Mouse (Mus musculus): ENCODE measurements around the gene Fbxl16. TPM values are rescaled to one million over a fixed set of nuclear protein-coding genes. Genes with fewer than 3 reads are reported as not detected.
A peak's percentile ranks its signal among the peaks of the same experiment; 100 is the strongest.

The Fbxl16 gene
- polyA plus RNA-seq, 1 experiment from 2014 or later = 52.4 TPM

- H3K27me3 ChIP-seq (ENCODE audit: control insufficient read depth, insufficient read depth, low read depth, low read length) = no peaks in the 10 kb centered on the region
- peak within 1 kb of the TSS; percentile 99 for H3K4me2 ChIP-seq (ENCODE audit: low read length)
- no peaks in the 10 kb centered on the region for H3K36me3 ChIP-seq (ENCODE audit: control insufficient read depth, insufficient read depth, low read length)
- peak within 1 kb of the TSS; percentile 72 for H3K9ac ChIP-seq (ENCODE audit: low read depth, low read length)
- peak within 1 kb of the TSS; percentile 19 for H3K27ac ChIP-seq (ENCODE audit: low read length)
- H3K4me3 ChIP-seq (ENCODE audit: low read depth, low read length) = peak within 1 kb of the TSS; percentile 69
- 0% methylated on average over 23 of the region's 24 CpGs for WGBS
- peaks cover 12% of the 10 kb centered on the region for H3K4me1 ChIP-seq (ENCODE audit: control insufficient read depth, insufficient read depth, low read length)
- peak; percentile 90 for ATAC-seq
- no peaks in the 10 kb centered on the region for H3K9me3 ChIP-seq (replicated peaks; ENCODE audit: control insufficient read depth, low read length, poor library complexity, severe bottlenecking)
These were observed 59.8 kb downstream of the Fbxl16 start, which contains the start of gene Mcrip2 for GRCm38 (mm10) chr17:25868601-25869191. Gene Mcrip2 (minus strand): TSS chr17:25868764.

- H3K27ac ChIP-seq (ENCODE audit: low read length) = no peak overlapping the region
- H3K9ac ChIP-seq (ENCODE audit: low read depth, low read length) = no peak overlapping the region
- no peak for ATAC-seq
- no peaks in the 10 kb centered on the region for H3K9me3 ChIP-seq (replicated peaks; ENCODE audit: control insufficient read depth, low read length, poor library complexity, severe bottlenecking)
- H3K27me3 ChIP-seq (ENCODE audit: control insufficient read depth, insufficient read depth, low read depth, low read length) = no peaks in the 10 kb centered on the region
- H3K4me2 ChIP-seq (ENCODE audit: low read length) = no peak overlapping the region
- peaks cover 16% of the 10 kb centered on the region for H3K4me1 ChIP-seq (ENCODE audit: control insufficient read depth, insufficient read depth, low read length)
- no peak overlapping the region for H3K4me3 ChIP-seq (ENCODE audit: low read depth, low read length)
- whole genome bisulfite sequencing = 86% methylated on average over 8 of the region's 8 CpGs
- H3K36me3 ChIP-seq (ENCODE audit: control insufficient read depth, insufficient read depth, low read length) = no peaks in the 10 kb centered on the region
These were observed 60.6 kb downstream of the Fbxl16 start for GRCm38 (mm10) chr17:25869498-25869897.

GRCm38 (mm10) chr17:25869954-25870353 lies 61.1 kb downstream of the Fbxl16 start:
- no peak for ATAC-seq

More at GRCm38 (mm10) chr17:25869954-25870353, 61.1 kb downstream of the Fbxl16 start:
- no peak overlapping the region for H3K27ac ChIP-seq (ENCODE audit: low read length)
- WGBS = 90% methylated on average over 2 of the region's 2 CpGs
- peaks cover 16% of the 10 kb centered on the region for H3K4me1 ChIP-seq (ENCODE audit: control insufficient read depth, insufficient read depth, low read length)
- no peak overlapping the region for H3K9ac ChIP-seq (ENCODE audit: low read depth, low read length)
- H3K4me3 ChIP-seq (ENCODE audit: low read depth, low read length) = no peak overlapping the region
- H3K36me3 ChIP-seq (ENCODE audit: control insufficient read depth, insufficient read depth, low read length) = no peaks in the 10 kb centered on the region
- no peaks in the 10 kb centered on the region for H3K27me3 ChIP-seq (ENCODE audit: control insufficient read depth, insufficient read depth, low read depth, low read length)
- no peak overlapping the region for H3K4me2 ChIP-seq (ENCODE audit: low read length)
- no peaks in the 10 kb centered on the region for H3K9me3 ChIP-seq (replicated peaks; ENCODE audit: control insufficient read depth, low read length, poor library complexity, severe bottlenecking)

Small RNA genes within 50 kb of the gene (microRNA-seq; reads per million reads assigned to microRNA genes)
- not detected for gene Mir3082
- not detected for gene Mir6966

Other genes with a start within 250 kb of the Fbxl16 start
- 10.1 and 16.2 TPM in 2 replicates for gene Sox8, start 238.4 kb upstream of the Fbxl16 start, polyA plus RNA-seq (2015; fragmentation: Nextera tagmentation; extraction: Ambion mirVana)
- 20.4 and 20.6 TPM in 2 replicates for gene Lmf1, start 230.0 kb upstream of the Fbxl16 start, polyA plus RNA-seq (2015; fragmentation: Nextera tagmentation; extraction: Ambion mirVana)
- 3.2 and 7.3 TPM in 2 replicates for gene Gng13, start 91.9 kb upstream of the Fbxl16 start, polyA plus RNA-seq (2015; fragmentation: Nextera tagmentation; extraction: Ambion mirVana)
- 4.7 and 5.4 TPM in 2 replicates for gene Chtf18, start 81.7 kb upstream of the Fbxl16 start, polyA plus RNA-seq (2015; fragmentation: Nextera tagmentation; extraction: Ambion mirVana)
- 26.6 and 26.8 TPM in 2 replicates for gene Rpusd1, start 81.4 kb upstream of the Fbxl16 start, polyA plus RNA-seq (2015; fragmentation: Nextera tagmentation; extraction: Ambion mirVana)
- not detected in 2 replicates for gene Mslnl, start 73.0 kb upstream of the Fbxl16 start, polyA plus RNA-seq (2015; fragmentation: Nextera tagmentation; extraction: Ambion mirVana)
- 0.15 and 0.85 TPM in 2 replicates for gene Msln, start 54.7 kb upstream of the Fbxl16 start, polyA plus RNA-seq (2015; fragmentation: Nextera tagmentation; extraction: Ambion mirVana)
- gene Narfl, start 35.3 kb upstream of the Fbxl16 start, polyA plus RNA-seq (2015; fragmentation: Nextera tagmentation; extraction: Ambion mirVana) = 29.0 and 30.2 TPM in 2 replicates
- 147 and 165 TPM in 2 replicates for gene Haghl, start 23.4 kb upstream of the Fbxl16 start, polyA plus RNA-seq (2015; fragmentation: Nextera tagmentation; extraction: Ambion mirVana)
- 0.34 and 0.39 TPM in 2 replicates for gene Ccdc78, start 22.5 kb upstream of the Fbxl16 start, polyA plus RNA-seq (2015; fragmentation: Nextera tagmentation; extraction: Ambion mirVana)
- 91.8 and 96.9 TPM in 2 replicates for gene Fam173a, start 16.2 kb upstream of the Fbxl16 start, polyA plus RNA-seq (2015; fragmentation: Nextera tagmentation; extraction: Ambion mirVana)
- 1.3 TPM in 1 of 2 replicates, not detected in the other for gene AC134908.4, start 13.4 kb upstream of the Fbxl16 start, polyA plus RNA-seq (2015; fragmentation: Nextera tagmentation; extraction: Ambion mirVana)
- 33.1 and 37.1 TPM in 2 replicates for gene Metrn, start 11.9 kb upstream of the Fbxl16 start, polyA plus RNA-seq (2015; fragmentation: Nextera tagmentation; extraction: Ambion mirVana)
- gene Wdr24, start 14.5 kb downstream of the Fbxl16 start, polyA plus RNA-seq (2015; fragmentation: Nextera tagmentation; extraction: Ambion mirVana) = 32.7 and 33.5 TPM in 2 replicates
- 52.0 and 60.4 TPM in 2 replicates for gene Jmjd8, start 19.8 kb downstream of the Fbxl16 start, polyA plus RNA-seq (2015; fragmentation: Nextera tagmentation; extraction: Ambion mirVana)
- 358 and 382 TPM in 2 replicates for gene Stub1, start 24.3 kb downstream of the Fbxl16 start, polyA plus RNA-seq (2015; fragmentation: Nextera tagmentation; extraction: Ambion mirVana)
- 59.3 and 66.1 TPM in 2 replicates for gene Rhbdl1, start 28.2 kb downstream of the Fbxl16 start, polyA plus RNA-seq (2015; fragmentation: Nextera tagmentation; extraction: Ambion mirVana)
- gene Gm20683, start 32.7 kb downstream of the Fbxl16 start, polyA plus RNA-seq (2015; fragmentation: Nextera tagmentation; extraction: Ambion mirVana) = 11.8 and 14.5 TPM in 2 replicates
- gene Rhot2, start 35.8 kb downstream of the Fbxl16 start, polyA plus RNA-seq (2015; fragmentation: Nextera tagmentation; extraction: Ambion mirVana) = 15.2 and 16.7 TPM in 2 replicates
- gene Wdr90, start 52.4 kb downstream of the Fbxl16 start, polyA plus RNA-seq (2015; fragmentation: Nextera tagmentation; extraction: Ambion mirVana) = 18.5 and 21.6 TPM in 2 replicates
- 18.0 and 25.3 TPM in 2 replicates for gene Mcrip2, start 59.7 kb downstream of the Fbxl16 start, polyA plus RNA-seq (2015; fragmentation: Nextera tagmentation; extraction: Ambion mirVana)
- 62.2 and 63.5 TPM in 2 replicates for gene Mettl26, start 66.0 kb downstream of the Fbxl16 start, polyA plus RNA-seq (2015; fragmentation: Nextera tagmentation; extraction: Ambion mirVana)
- 0.45 and 0.52 TPM in 2 replicates for gene Wfikkn1, start 71.8 kb downstream of the Fbxl16 start, polyA plus RNA-seq (2015; fragmentation: Nextera tagmentation; extraction: Ambion mirVana)
- gene Rab40c, start 110.6 kb downstream of the Fbxl16 start, polyA plus RNA-seq (2015; fragmentation: Nextera tagmentation; extraction: Ambion mirVana) = 50.9 and 52.2 TPM in 2 replicates
- 71.3 and 85.3 TPM in 2 replicates for gene Pigq, start 135.9 kb downstream of the Fbxl16 start, polyA plus RNA-seq (2015; fragmentation: Nextera tagmentation; extraction: Ambion mirVana)
- 0.16 and 0.78 TPM in 2 replicates for gene Nhlrc4, start 135.9 kb downstream of the Fbxl16 start, polyA plus RNA-seq (2015; fragmentation: Nextera tagmentation; extraction: Ambion mirVana)
- gene A930017K11Rik, start 143.5 kb downstream of the Fbxl16 start, polyA plus RNA-seq (2015; fragmentation: Nextera tagmentation; extraction: Ambion mirVana) = 2.8 and 3.1 TPM in 2 replicates
- gene Capn15, start 176.7 kb downstream of the Fbxl16 start, polyA plus RNA-seq (2015; fragmentation: Nextera tagmentation; extraction: Ambion mirVana) = 20.6 and 20.8 TPM in 2 replicates